Mouse (Mus musculus): ENCODE measurements at regions not wholly inside any gene's neighbourhood (a gene's known extent, or its start where the extent isn't known, plus 50 kb on each side); places are given as distances from the start of the nearest gene placed in this dataset.

GRCm38 (mm10) chr6:140261813-140262212, 162.0 kb upstream of the Plekha5 start:
- H3K9me3 ChIP-seq (ENCODE audit: control insufficient read depth, insufficient read depth, low read depth, low read length): no peaks in the 10 kb centered on the region
- TF ChIP-seq MAFK (IDR thresholded peaks at IDR 0.05; ENCODE audit: insufficient read depth, low read depth, low read length): no peak
- no peak for TF ChIP-seq HCFC1 (IDR thresholded peaks at IDR 0.05; ENCODE audit: borderline replicate concordance, insufficient read depth, low read length)
- TF ChIP-seq ZNF384 (IDR thresholded peaks at IDR 0.05; ENCODE audit: low read depth, low read length): no peak
- no peak for TF ChIP-seq ZC3H11A (IDR thresholded peaks at IDR 0.05; ENCODE audit: borderline replicate concordance, low read depth, low read length)
- TF ChIP-seq CHD2 (IDR thresholded peaks at IDR 0.05; ENCODE audit: low read depth, low read length): no peak

GRCm38 (mm10) chr6:140258761-140259160, 165.1 kb upstream of the Plekha5 start:
- DNase-seq (ENCODE audit: low read depth, low spot score): no peak
- Histone ChIP-seq H3K9ac (ENCODE audit: insufficient read depth, low read depth, low read length, poor library complexity, severe bottlenecking) (no peak overlapping the region), H3K4me3 (ENCODE audit: insufficient read depth in 1 of 2, low read depth in 1 of 2, low read length in 2 of 2, poor library complexity in 1 of 2, severe bottlenecking in 1 of 2) (no peak overlapping the region), H3K9me3 (ENCODE audit: control insufficient read depth, insufficient read depth, low read depth, low read length) (no peaks in the 10 kb centered on the region), H3K27ac (ENCODE audit: insufficient read depth, low read depth, low read length, poor library complexity, severe bottlenecking) (no peak overlapping the region), H3K4me1 (ENCODE audit: control insufficient read depth in 2 of 2, insufficient read depth in 2 of 2, low read length in 2 of 2, poor library complexity in 1 of 2) (peaks cover 0 to 1% of the 10 kb centered on the region in 2 experiments; a peak in 1 of 4 replicates), H3K36me3 (ENCODE audit: control insufficient read depth, insufficient read depth, low read length, poor library complexity, severe bottlenecking) (no peaks in the 10 kb centered on the region)
- in situ Hi-C loops (cut with MboI; ENCODE audit: low sequenced_read_pairs in 2 of 2, unreplicated experiment in 2 of 2): no loop called here
- TF ChIP-seq ZNF384 (IDR thresholded peaks at IDR 0.05; ENCODE audit: low read depth, low read length): no peak
- no peak for TF ChIP-seq ZC3H11A (IDR thresholded peaks at IDR 0.05; ENCODE audit: borderline replicate concordance, low read depth, low read length)
- TF ChIP-seq MAFK (IDR thresholded peaks at IDR 0.05; ENCODE audit: insufficient read depth, low read depth, low read length): no peak
- TF ChIP-seq CHD2 (IDR thresholded peaks at IDR 0.05; ENCODE audit: low read depth, low read length): no peak
- no peak for TF ChIP-seq HCFC1 (IDR thresholded peaks at IDR 0.05; ENCODE audit: borderline replicate concordance, insufficient read depth, low read length)

More at GRCm38 (mm10) chr6:140261813-140262212, 162.0 kb upstream of the Plekha5 start:
- Histone ChIP-seq H3K4me1 (ENCODE audit: control insufficient read depth in 2 of 2, insufficient read depth in 2 of 2, low read length in 2 of 2, poor library complexity in 1 of 2) (peaks cover 0 to 4% of the 10 kb centered on the region in 2 experiments; a peak in 1 of 4 replicates), H3K27ac (ENCODE audit: insufficient read depth, low read depth, low read length, poor library complexity, severe bottlenecking) (no peak overlapping the region), H3K9ac (ENCODE audit: insufficient read depth, low read depth, low read length, poor library complexity, severe bottlenecking) (no peak overlapping the region), H3K4me3 (ENCODE audit: insufficient read depth in 1 of 2, low read depth in 1 of 2, low read length in 2 of 2, poor library complexity in 1 of 2, severe bottlenecking in 1 of 2) (no peak overlapping the region), H3K36me3 (ENCODE audit: control insufficient read depth, insufficient read depth, low read length, poor library complexity, severe bottlenecking) (no peaks in the 10 kb centered on the region)
- in situ Hi-C loops (cut with MboI; ENCODE audit: low sequenced_read_pairs in 2 of 2, unreplicated experiment in 2 of 2): no loop called here
- no peak for DNase-seq (ENCODE audit: low read depth, low spot score)

GRCm38 (mm10) chr6:140258101-140258500, 165.8 kb upstream of the Plekha5 start:
- H3K36me3 ChIP-seq (ENCODE audit: control insufficient read depth, insufficient read depth, low read length, poor library complexity, severe bottlenecking): no peaks in the 10 kb centered on the region
- no peaks in the 10 kb centered on the region for H3K9me3 ChIP-seq (ENCODE audit: control insufficient read depth, insufficient read depth, low read depth, low read length)
- no peak overlapping the region for H3K4me3 ChIP-seq (ENCODE audit: insufficient read depth in 1 of 2, low read depth in 1 of 2, low read length in 2 of 2, poor library complexity in 1 of 2, severe bottlenecking in 1 of 2)
- DNase-seq (ENCODE audit: low read depth, low spot score): no peak
- H3K9ac ChIP-seq (ENCODE audit: insufficient read depth, low read depth, low read length, poor library complexity, severe bottlenecking): no peak overlapping the region
- H3K4me1 ChIP-seq (ENCODE audit: control insufficient read depth in 2 of 2, insufficient read depth in 2 of 2, low read length in 2 of 2, poor library complexity in 1 of 2): peaks cover 0 to 1% of the 10 kb centered on the region in 2 experiments; a peak in 1 of 4 replicates
- TF ChIP-seq CHD2 (IDR thresholded peaks at IDR 0.05; ENCODE audit: low read depth, low read length) (no peak), ZNF384 (IDR thresholded peaks at IDR 0.05; ENCODE audit: low read depth, low read length) (no peak)
- H3K27ac ChIP-seq (ENCODE audit: insufficient read depth, low read depth, low read length, poor library complexity, severe bottlenecking): no peak overlapping the region
- in situ Hi-C loops (cut with MboI; ENCODE audit: low sequenced_read_pairs in 2 of 2, unreplicated experiment in 2 of 2): no loop called here

GRCm38 (mm10) chr6:140251527-140251926, 172.3 kb upstream of the Plekha5 start:
- TF ChIP-seq HCFC1 (IDR thresholded peaks at IDR 0.05; ENCODE audit: borderline replicate concordance, insufficient read depth, low read length) (no peak), CHD2 (IDR thresholded peaks at IDR 0.05; ENCODE audit: low read depth, low read length) (no peak), MAFK (IDR thresholded peaks at IDR 0.05; ENCODE audit: insufficient read depth, low read depth, low read length) (no peak), ZC3H11A (IDR thresholded peaks at IDR 0.05; ENCODE audit: borderline replicate concordance, low read depth, low read length) (no peak), ZNF384 (IDR thresholded peaks at IDR 0.05; ENCODE audit: low read depth, low read length) (no peak)
- in situ Hi-C loops (cut with MboI; ENCODE audit: low sequenced_read_pairs in 2 of 2, unreplicated experiment in 2 of 2): no loop called here
- Histone ChIP-seq H3K27ac (ENCODE audit: insufficient read depth, low read depth, low read length, poor library complexity, severe bottlenecking) (no peak overlapping the region), H3K36me3 (ENCODE audit: control insufficient read depth, insufficient read depth, low read length, poor library complexity, severe bottlenecking) (no peaks in the 10 kb centered on the region), H3K4me3 (ENCODE audit: insufficient read depth in 1 of 2, low read depth in 1 of 2, low read length in 2 of 2, poor library complexity in 1 of 2, severe bottlenecking in 1 of 2) (no peak overlapping the region), H3K9ac (ENCODE audit: insufficient read depth, low read depth, low read length, poor library complexity, severe bottlenecking) (no peak overlapping the region), H3K9me3 (ENCODE audit: control insufficient read depth, insufficient read depth, low read depth, low read length) (no peaks in the 10 kb centered on the region), H3K4me1 (ENCODE audit: control insufficient read depth in 2 of 2, insufficient read depth in 2 of 2, low read length in 2 of 2, poor library complexity in 1 of 2) (no peaks in the 10 kb centered on the region)
- DNase-seq (ENCODE audit: low read depth, low spot score): no peak
